Mouse (Mus musculus): ENCODE measurements around the gene Txlng. TPM values are rescaled to one million over a fixed set of nuclear protein-coding genes. Genes with fewer than 3 reads are reported as not detected.
A peak's percentile ranks its signal among the peaks of the same experiment; 100 is the strongest.
"Not testable (repeated sequence)": the region's sequence is repeated elsewhere in the genome, so short reads cannot be mapped to it uniquely, and the experiment has no call there.

The Txlng gene
- total RNA-seq (2021): 10 to 100 TPM; 23.2 to 23.8 TPM

GRCm38 (mm10) chrX:162829203-162829708, at the start of gene Txlng:
Txlng (minus strand) TSS chrX:162829454.
- DNase-seq: peak; percentile 91 to 96

- no peak for DNase-seq
Measured at GRCm38 (mm10) chrX:162878236-162878635, 49.0 kb upstream of the Txlng start.

- DNase-seq: no peak
Measured at GRCm38 (mm10) chrX:162873761-162874160, 44.5 kb upstream of the Txlng start.

- peak in 1 of 2 experiments; percentile 7 for DNase-seq
Measured at GRCm38 (mm10) chrX:162871734-162872517, 42.7 kb upstream of the Txlng start.

- DNase-seq: no peak
Measured at GRCm38 (mm10) chrX:162868294-162868965, 39.2 kb upstream of the Txlng start.

- no peak for DNase-seq
Measured at GRCm38 (mm10) chrX:162848682-162849081, 19.4 kb upstream of the Txlng start.

- DNase-seq: no peak
Measured at GRCm38 (mm10) chrX:162845531-162845930, 16.3 kb upstream of the Txlng start.

- no peak for DNase-seq
Measured at GRCm38 (mm10) chrX:162844447-162845100, 15.3 kb upstream of the Txlng start.

- no peak for DNase-seq
Measured at GRCm38 (mm10) chrX:162832101-162832500, 2.8 kb upstream of the Txlng start.

- no peak for DNase-seq
Measured at GRCm38 (mm10) chrX:162831542-162831941, 2.3 kb upstream of the Txlng start.

- no peak for DNase-seq
Measured at GRCm38 (mm10) chrX:162831036-162831435, 1.8 kb upstream of the Txlng start.

GRCm38 (mm10) chrX:162830313-162830712, 1.1 kb upstream of the Txlng start:
- not testable (repeated sequence) for DNase-seq

GRCm38 (mm10) chrX:162829741-162830140, 487 bp upstream of the Txlng start:
- DNase-seq: no peak

- DNase-seq: peak in 1 of 2 experiments; percentile 7
Measured at GRCm38 (mm10) chrX:162828783-162829182, 471 bp downstream of the Txlng start.

GRCm38 (mm10) chrX:162828016-162828415, 1.2 kb downstream of the Txlng start:
- no peak for DNase-seq

GRCm38 (mm10) chrX:162800371-162800770, 28.9 kb downstream of the Txlng start:
- DNase-seq: peak in 1 of 2 experiments; percentile 7

- DNase-seq: not testable (repeated sequence)
Measured at GRCm38 (mm10) chrX:162791392-162791791, 37.9 kb downstream of the Txlng start.

- DNase-seq: no peak
Measured at GRCm38 (mm10) chrX:162788372-162788771, 40.9 kb downstream of the Txlng start.

- no peak for DNase-seq
Measured at GRCm38 (mm10) chrX:162770726-162771125, 58.5 kb downstream of the Txlng start.

- DNase-seq: no peak
Measured at GRCm38 (mm10) chrX:162761716-162762395, 67.4 kb downstream of the Txlng start.

GRCm38 (mm10) chrX:162760958-162761515, 68.2 kb downstream of the Txlng start:
- peak in 1 of 2 experiments; percentile 6 for DNase-seq

All from layer of hippocampus, postnatal 36 days (tissue).